Mouse (Mus musculus): ENCODE results near the gene Vstm4.

DNA sequence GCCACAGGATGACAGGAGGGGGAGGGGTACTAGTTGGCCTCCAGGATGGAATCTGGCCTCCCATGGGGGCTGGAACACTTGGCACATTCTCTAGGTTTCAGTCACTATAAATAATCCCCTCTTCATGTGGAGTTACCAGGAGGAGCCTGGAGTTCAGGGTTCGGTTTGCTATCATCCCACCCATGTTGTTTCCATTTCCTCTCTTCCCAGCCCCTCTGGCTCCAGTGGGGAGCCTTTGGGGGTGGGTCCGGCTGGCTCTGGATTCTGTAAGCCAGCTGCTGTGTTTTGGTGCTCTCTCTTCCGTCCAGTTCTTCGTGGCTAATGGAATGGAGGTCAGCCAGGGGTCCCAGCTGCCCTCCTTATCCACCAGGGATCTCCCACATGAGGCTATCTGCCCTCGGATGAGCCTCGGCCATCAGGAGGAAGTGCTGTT lies 4.6 kb downstream of the Vstm4 start:
- no peak for TF ChIP-seq EP300 (optimal IDR thresholded peaks at IDR 0.05)
- TF ChIP-seq CTCF (IDR thresholded peaks at IDR 0.05; ENCODE audit: low read depth), result no peak

All from stomach, postnatal 0 days (tissue).